Mouse (Mus musculus): Measurements from ENCODE around the gene Lrrc4c.

- TF ChIP-seq POLR2A (IDR thresholded peaks at IDR 0.05; ENCODE audit: borderline replicate concordance, insufficient read depth, low read length) (no peak), CTCF (IDR thresholded peaks at IDR 0.05; ENCODE audit: borderline replicate concordance, insufficient read depth, low read depth, low read length) (no peak)
Observed at GRCm38 (mm10) chr2:97232966-97233365, 915.0 kb downstream of the Lrrc4c start.

All from cerebellum, adult 2 months (tissue).